Mouse (Mus musculus) E14TG2a.4 (cell line): Measurements from ENCODE around the gene Prss38.

Source experiments
- H3K27me3 ChIP-seq: 2 replicates; pipeline ENCODE4 v1.6.1; 2014; ENCODE audit warnings: low read length, control low read depth; ENCODE audit not compliant: insufficient read depth
- H3K36me3 ChIP-seq: 2 replicates; pipeline ENCODE4 v1.6.1; 2014; ENCODE audit warnings: low read length, control low read depth; ENCODE audit not compliant: insufficient read depth
- H3K4me1 ChIP-seq: replicated peaks from 2 replicates; pipeline ENCODE4 v1.6.1; 2014; ENCODE audit warnings: low read depth, low read length, control low read depth
- H3K4me3 ChIP-seq: replicated peaks from 2 replicates; pipeline ENCODE4 v1.5.1; 2014; ENCODE audit warnings: mild to moderate bottlenecking, low read length
- H3K9me3 ChIP-seq: 2 replicates; pipeline ENCODE4 v1.6.1; 2014; ENCODE audit warnings: low read length, control low read depth
- CTCF ChIP-seq: conservative IDR thresholded peaks from 2 replicates; pipeline ENCODE4 v1.5.1; 2014; ENCODE audit warnings: low read length
- NANOG ChIP-seq: IDR thresholded peaks from 2 replicates; pipeline ENCODE4 v1.6.1; 2014; ENCODE audit warnings: borderline replicate concordance, low read length, mixed read lengths
- POU5F1 ChIP-seq: IDR thresholded peaks from 2 replicates; pipeline ENCODE4 v1.6.1; 2014; ENCODE audit warnings: low read length, borderline replicate concordance

Gene Prss38

DNA sequence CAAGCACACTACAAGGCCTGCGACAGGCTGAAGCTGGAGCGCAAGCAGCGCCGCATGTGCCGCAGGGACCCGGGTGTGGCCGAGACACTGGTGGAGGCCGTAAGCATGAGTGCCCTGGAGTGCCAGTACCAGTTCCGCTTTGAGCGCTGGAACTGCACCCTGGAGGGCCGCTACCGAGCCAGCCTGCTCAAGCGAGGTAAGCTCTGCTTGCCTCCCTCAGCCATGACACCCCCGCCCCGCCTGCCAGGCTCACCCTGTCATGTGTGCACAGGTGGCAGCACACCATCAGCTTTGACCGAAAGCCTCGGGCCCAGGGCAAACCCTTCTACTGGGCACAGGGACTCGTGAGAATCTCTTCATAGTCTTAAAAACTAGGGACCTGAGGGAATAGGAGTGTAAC is 47.8 kb downstream of the Prss38 start:
- TF ChIP-seq NANOG, result no peak
- Histone ChIP-seq H3K9me3 (no peaks in the 10 kb centered on the region), H3K36me3 (no peaks in the 10 kb centered on the region), H3K4me1 (peaks cover 25% of the 10 kb centered on the region), H3K27me3 (peaks cover 37% of the 10 kb centered on the region), H3K4me3 (peak overlapping the region; percentile 64)

DNA sequence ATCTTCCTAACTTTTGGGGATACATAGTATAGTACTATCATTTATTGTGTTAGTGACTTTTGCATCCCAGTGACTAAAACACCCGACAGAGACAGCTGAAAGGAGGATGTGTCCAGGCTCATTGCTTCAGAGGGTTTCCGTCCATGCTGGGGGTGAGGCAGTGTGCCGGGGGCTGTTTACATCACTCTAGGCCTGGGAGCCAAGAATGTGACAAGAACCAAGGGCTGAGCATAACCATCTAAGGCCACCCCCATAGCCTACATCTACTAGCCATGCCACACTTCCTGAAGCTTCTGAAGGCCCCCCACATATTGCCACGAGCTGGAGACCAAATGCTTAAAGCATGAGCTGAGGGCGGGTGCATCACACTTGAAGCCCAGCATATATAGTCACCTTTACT is 50.7 kb downstream of the Prss38 start:
- H3K4me1 ChIP-seq, result peaks cover 17% of the 10 kb centered on the region
- peaks cover 8% of the 10 kb centered on the region; the same call in 1 of the 2 replicates for H3K9me3 ChIP-seq
- TF ChIP-seq NANOG, result no peak
- TF ChIP-seq POU5F1, result no peak
- TF ChIP-seq CTCF, result no peak
- H3K27me3 ChIP-seq, result peaks cover 31% of the 10 kb centered on the region
- H3K36me3 ChIP-seq, result no peaks in the 10 kb centered on the region
- no peak overlapping the region for H3K4me3 ChIP-seq

DNA sequence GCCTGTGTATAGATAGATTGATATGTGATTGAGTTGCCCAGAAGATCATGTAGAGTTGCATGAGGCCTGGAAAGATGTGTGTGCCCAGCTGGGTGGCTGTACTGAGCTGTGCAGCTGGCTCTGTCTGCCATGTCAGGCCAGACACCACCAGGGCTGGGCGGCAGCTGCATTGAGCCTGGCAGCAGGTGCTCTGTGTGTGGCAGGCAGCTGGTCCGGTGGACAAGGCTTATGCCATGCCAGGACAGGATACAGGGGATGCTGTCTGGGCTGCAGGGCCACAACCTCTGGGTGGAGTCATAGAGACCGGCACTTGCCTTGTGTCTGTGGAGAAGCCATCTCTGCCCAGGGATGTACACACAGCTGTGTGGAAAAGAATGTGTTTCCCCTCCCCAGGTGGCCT is 52.5 kb downstream of the Prss38 start:
- no peaks in the 10 kb centered on the region for H3K36me3 ChIP-seq
- no peak overlapping the region for H3K4me3 ChIP-seq
- peaks cover 15% of the 10 kb centered on the region for H3K27me3 ChIP-seq
- peaks cover 10% of the 10 kb centered on the region for H3K4me1 ChIP-seq
- peaks cover 8% of the 10 kb centered on the region; the same call in 1 of the 2 replicates for H3K9me3 ChIP-seq
- no peak for TF ChIP-seq NANOG
- TF ChIP-seq POU5F1, result no peak
- no peak for TF ChIP-seq CTCF
